Mouse (Mus musculus) intestine, embryonic 14.5 days (tissue): Measurements from ENCODE around the gene Bdkrb2. TPM values are rescaled to one million over a fixed set of nuclear protein-coding genes. Genes with fewer than 3 reads are reported as not detected.

Experiments
- ATAC-seq: fragments of 200-750 bp; cut with Nextera tagmentation; replicated peaks from 2 replicates; pipeline ENCODE4 v1.8.0; 2017; ENCODE audit warnings: low read depth, moderate number of reproducible peaks, moderate TSS enrichment, moderate library complexity; ENCODE audit not compliant: low FRiP score, low TSS enrichment
- DNase-seq: peaks from one replicate; pipeline ENCODE4 v3.0.0-alpha.2; 2018; ENCODE audit warnings: low spot score
- H3K27ac ChIP-seq: fragments of 300-500 bp; sonication (generic); 2 replicates; pipeline ENCODE4 v1.5.1; 2014; ENCODE audit warnings: low read depth, mild to moderate bottlenecking, control low read depth
- H3K27me3 ChIP-seq: fragments of 300-500 bp; sonication (generic); replicated peaks from 2 replicates; pipeline ENCODE4 v1.6.1; 2014; ENCODE audit warnings: low read length, control low read depth; ENCODE audit not compliant: control insufficient read depth, insufficient read depth
- H3K36me3 ChIP-seq: fragments of 300-500 bp; sonication (generic); 2 replicates; pipeline ENCODE4 v1.6.1; 2014; ENCODE audit warnings: low read length, control low read depth; ENCODE audit not compliant: control insufficient read depth, insufficient read depth
- H3K4me1 ChIP-seq: fragments of 300-500 bp; sonication (generic); replicated peaks from 2 replicates; pipeline ENCODE4 v1.6.1; 2014; ENCODE audit warnings: low read length, control low read depth, mixed read lengths; ENCODE audit not compliant: control insufficient read depth, insufficient read depth
- H3K4me2 ChIP-seq: fragments of 300-500 bp; sonication (generic); 2 replicates; pipeline ENCODE4 v1.6.1; 2014; ENCODE audit warnings: low read length
- H3K4me3 ChIP-seq: fragments of 300-500 bp; sonication (generic); 2 replicates; pipeline ENCODE4 v1.5.1; 2014; ENCODE audit warnings: low read depth, low read length, control low read depth, mixed read lengths
- H3K9ac ChIP-seq: fragments of 300-500 bp; sonication (generic); 2 replicates; pipeline ENCODE4 v1.6.1; 2014; ENCODE audit warnings: mild to moderate bottlenecking, low read length
- H3K9me3 ChIP-seq: fragments of 300-500 bp; sonication (generic); 2 replicates; pipeline ENCODE4 v1.6.1; 2016; ENCODE audit warnings: low read length, control low read depth; ENCODE audit not compliant: control insufficient read depth
- WGBS: fragments of 180-500 bp; shearing (Covaris S2); extraction: QIAGEN DNeasy Blood & Tissue Kit; methylation state at CpG from one replicate; pipeline ENCODE4 v1.1.7; 2014; 5-methylcytosine and 5-hydroxymethylcytosine counted together
- polyA plus RNA-seq: library from polyadenylated mRNA; unstranded; fragments of >200 nt; fragmentation: Nextera tagmentation; extraction: Ambion mirVana; gene quantifications from 2 replicates; pipeline ENCODE4 v1.2.1, GENCODE M21; 2014

Gene Bdkrb2
- polyA plus RNA-seq, 1 experiment from 2014 or later, result 1.3 TPM

DNA sequence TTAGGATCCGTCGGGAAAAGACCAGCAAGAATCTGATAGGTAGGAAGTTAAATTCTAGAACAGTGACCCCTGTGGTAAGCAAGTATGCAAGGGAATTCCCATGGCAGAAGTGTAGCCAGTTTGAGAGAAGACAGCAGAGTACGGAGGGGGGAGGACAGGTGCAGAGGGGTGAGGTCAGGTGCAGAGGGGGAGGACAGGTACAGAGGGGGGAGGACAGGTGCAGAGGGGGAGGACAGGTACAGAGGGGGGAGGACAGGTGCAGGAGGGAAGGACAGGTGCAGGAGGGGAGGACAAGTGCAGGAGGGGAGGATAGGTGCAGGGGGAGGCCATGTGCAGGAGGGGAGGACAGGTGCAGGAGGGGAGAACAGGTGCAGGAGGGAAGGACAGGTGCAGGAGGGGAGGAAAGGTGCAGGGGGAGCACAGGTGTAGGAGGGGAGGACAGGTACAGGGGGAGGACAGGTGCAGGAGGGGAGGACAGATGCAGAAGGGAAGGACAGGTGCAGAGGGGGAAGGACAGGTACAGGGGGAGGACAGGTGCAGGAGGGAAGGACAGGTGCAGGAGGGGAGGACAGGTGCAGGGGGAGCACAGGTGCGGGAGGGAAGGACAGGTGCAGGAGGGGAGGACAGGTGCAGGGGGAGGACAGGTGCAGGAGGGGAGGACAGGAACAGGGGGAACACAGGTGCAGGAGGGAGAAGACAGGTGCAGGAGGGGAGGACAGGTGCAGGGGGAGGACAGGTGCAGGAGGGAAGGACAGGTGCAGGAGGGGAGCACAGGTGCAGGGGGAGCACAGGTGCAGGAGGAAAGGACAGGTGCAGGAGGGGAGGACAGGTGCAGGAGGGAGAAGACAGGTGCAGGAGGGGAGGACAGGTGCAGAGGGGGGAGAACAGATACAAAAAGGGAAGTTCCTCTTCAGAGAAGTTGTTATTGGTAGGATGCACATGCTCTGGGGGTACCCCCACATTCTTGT lies 12.9 kb upstream of the Bdkrb2 start:
- no peak overlapping the region for H3K4me3 ChIP-seq
- peaks cover 15% of the 10 kb centered on the region for H3K4me1 ChIP-seq
- no peak for DNase-seq
- no peak overlapping the region for H3K4me2 ChIP-seq
- no peaks in the 10 kb centered on the region for H3K36me3 ChIP-seq
- H3K9me3 ChIP-seq, result no peaks in the 10 kb centered on the region
- no peaks in the 10 kb centered on the region for H3K27me3 ChIP-seq
- WGBS, result 71% methylated on average over 4 of the region's 4 CpGs
- no peak for ATAC-seq
- no peak overlapping the region for H3K27ac ChIP-seq
- H3K9ac ChIP-seq, result no peak overlapping the region

DNA sequence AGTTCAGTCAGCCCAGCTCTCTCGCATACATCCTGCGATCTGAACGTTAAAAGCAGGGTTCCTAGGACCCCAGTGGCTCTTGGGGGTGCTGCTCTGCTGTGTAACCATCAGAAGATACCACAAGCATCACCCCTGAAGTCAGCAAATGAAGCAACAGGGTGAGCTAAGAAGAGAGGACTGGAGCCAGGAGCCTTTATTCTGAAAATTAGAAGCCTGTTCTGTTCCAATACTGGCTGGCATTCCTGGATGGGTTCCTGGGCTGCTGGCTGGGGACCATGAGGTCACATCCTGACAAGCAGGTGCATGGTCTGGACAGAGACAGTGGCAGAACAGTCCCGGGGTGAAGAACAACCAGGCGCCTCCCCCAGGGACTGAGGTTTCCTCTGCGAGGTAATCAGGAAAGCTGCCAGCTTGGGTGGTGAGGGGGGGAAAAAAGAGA lies 11.5 kb upstream of the Bdkrb2 start:
- no peaks in the 10 kb centered on the region for H3K36me3 ChIP-seq
- H3K9me3 ChIP-seq, result no peaks in the 10 kb centered on the region
- H3K27ac ChIP-seq, result no peak overlapping the region; the same call in 1 of the 2 replicates
- WGBS, result 50% methylated on average over 6 of the region's 6 CpGs
- no peak overlapping the region for H3K4me3 ChIP-seq
- H3K4me1 ChIP-seq, result peaks cover 11% of the 10 kb centered on the region
- no peaks in the 10 kb centered on the region for H3K27me3 ChIP-seq
- no peak for ATAC-seq
- H3K9ac ChIP-seq, result no peak overlapping the region
- no peak overlapping the region for H3K4me2 ChIP-seq
- DNase-seq, result no peak

DNA sequence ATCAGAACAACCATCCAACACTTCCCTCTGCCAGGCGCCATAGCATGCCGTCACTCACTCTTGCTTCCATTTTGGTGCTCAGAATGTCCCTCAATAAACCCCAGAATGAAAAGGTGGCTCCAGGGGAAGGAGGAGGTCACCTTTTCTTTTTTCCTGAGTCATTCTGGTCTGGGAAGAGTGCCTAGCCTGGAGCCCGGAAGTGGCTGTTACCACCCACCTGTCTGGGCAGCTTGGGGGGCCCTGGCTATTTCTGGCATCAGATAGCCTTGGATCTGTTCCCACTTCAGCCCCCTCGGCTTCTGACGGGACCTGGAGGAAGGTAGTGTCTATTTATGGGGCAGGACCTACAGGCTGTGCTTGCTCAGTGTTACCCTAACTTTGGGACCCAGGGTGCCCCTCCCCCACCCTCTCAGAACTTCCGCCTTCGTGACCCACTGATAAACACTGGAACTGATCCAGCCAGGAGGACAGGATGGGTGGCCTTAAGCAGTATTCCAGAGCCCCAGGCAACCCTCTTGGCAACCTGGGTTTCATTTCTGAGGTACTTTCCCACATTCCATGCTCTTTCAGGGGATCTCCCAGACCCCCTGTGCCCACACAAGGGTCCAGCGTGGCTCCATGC lies 8.8 kb upstream of the Bdkrb2 start:
- H3K4me1 ChIP-seq, result peaks cover 11% of the 10 kb centered on the region
- no peak for DNase-seq
- H3K27me3 ChIP-seq, result no peaks in the 10 kb centered on the region
- no peak overlapping the region for H3K27ac ChIP-seq
- H3K4me3 ChIP-seq, result no peak overlapping the region
- no peaks in the 10 kb centered on the region for H3K9me3 ChIP-seq
- no peaks in the 10 kb centered on the region for H3K36me3 ChIP-seq
- no peak overlapping the region for H3K4me2 ChIP-seq
- WGBS, result 56% methylated on average over 8 of the region's 8 CpGs
- ATAC-seq, result no peak
- no peak overlapping the region for H3K9ac ChIP-seq

DNA sequence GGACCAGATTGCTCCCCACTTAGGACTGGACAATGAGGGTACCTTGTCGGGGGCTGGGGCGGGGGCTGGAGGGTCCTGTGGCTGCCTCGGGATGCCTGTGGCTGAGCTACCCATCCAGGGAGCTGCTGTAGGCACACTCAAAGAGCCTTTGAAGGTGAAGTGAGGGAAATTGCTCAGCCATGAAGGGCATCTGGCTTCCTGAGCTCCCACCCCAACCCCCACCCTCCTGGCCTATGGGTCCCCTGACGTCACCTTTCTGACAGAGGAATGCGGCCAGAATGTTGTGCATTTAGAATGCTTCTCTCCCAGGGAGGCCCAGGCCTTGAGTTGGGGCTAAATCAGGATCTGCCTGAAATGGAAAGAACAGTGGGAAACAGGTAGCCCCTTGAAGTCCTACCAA lies 7.9 kb upstream of the Bdkrb2 start:
- WGBS, result 55% methylated on average over 5 of the region's 5 CpGs
- Histone ChIP-seq H3K4me1 (peaks cover 11% of the 10 kb centered on the region), H3K27me3 (no peaks in the 10 kb centered on the region), H3K9ac (no peak overlapping the region), H3K36me3 (no peaks in the 10 kb centered on the region), H3K4me3 (no peak overlapping the region), H3K4me2 (no peak overlapping the region), H3K9me3 (no peaks in the 10 kb centered on the region), H3K27ac (no peak overlapping the region)
- no peak for DNase-seq
- no peak for ATAC-seq

DNA sequence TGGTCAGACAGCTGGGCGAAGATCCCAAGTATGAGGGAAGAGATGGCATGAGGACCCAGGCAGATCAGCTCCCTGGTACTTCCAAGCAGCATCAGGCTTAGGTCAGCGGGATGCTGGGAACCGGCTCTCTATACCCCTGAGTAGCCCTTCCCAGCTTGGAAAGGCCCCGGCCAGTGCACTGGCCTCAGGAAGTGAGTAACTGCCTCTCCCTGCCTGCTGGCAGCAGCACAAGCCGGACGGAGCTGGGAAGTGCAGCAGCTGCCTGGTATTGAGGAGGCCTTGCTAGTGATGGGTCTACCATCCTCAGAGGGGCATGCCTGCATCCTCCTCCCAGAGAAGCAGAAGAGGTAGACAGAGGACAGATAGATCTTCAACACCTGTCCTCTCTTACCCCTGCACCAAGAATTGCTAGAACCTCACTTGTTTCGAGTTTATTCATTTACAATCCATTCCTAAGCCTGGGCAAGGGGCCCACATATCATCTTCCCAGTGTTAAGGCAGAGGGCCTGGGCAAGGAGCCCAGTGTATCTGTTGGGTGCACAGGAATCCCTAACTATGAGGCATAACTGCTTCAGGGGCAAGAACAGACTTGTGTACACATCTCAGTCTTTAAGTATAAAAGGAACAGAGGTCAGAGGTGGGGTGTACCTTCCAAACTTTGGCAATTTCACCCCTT lies 5.6 kb upstream of the Bdkrb2 start:
- Histone ChIP-seq H3K4me3 (no peak overlapping the region), H3K4me1 (peaks cover 11% of the 10 kb centered on the region), H3K9ac (no peak overlapping the region), H3K4me2 (no peak overlapping the region), H3K9me3 (no peaks in the 10 kb centered on the region), H3K36me3 (no peaks in the 10 kb centered on the region), H3K27me3 (no peaks in the 10 kb centered on the region), H3K27ac (no peak overlapping the region)
- 55% methylated on average over 7 of the region's 7 CpGs for WGBS
- no peak for ATAC-seq
- DNase-seq, result no peak

DNA sequence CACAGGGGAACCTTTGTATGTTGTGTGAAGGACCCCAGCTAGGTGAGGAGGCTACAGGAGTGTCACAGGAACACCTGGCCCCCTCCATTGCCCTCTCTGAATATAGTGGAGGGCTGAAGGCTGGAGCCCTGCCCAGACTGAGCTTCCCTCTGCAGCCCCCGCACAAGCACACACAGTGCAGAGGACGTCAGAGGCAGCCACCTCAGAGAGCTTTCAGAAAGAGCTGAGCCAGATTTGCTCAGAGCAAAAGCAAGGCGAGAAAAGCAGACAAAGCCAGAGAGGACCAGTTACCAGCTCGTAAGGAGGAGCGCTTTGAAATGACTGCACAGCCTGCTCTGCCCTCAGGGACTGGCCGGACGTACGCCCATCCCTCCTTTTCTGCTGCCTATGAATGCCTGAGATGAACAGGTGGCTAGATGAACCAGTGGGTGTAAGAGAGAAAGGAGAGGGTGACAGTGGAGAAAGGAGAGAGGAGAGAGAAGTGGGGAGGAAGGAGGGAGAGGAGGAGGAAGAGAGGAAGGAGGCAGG lies 2.0 kb upstream of the Bdkrb2 start:
- 37% methylated on average over 8 of the region's 8 CpGs for WGBS
- no peak overlapping the region for H3K27ac ChIP-seq

DNA sequence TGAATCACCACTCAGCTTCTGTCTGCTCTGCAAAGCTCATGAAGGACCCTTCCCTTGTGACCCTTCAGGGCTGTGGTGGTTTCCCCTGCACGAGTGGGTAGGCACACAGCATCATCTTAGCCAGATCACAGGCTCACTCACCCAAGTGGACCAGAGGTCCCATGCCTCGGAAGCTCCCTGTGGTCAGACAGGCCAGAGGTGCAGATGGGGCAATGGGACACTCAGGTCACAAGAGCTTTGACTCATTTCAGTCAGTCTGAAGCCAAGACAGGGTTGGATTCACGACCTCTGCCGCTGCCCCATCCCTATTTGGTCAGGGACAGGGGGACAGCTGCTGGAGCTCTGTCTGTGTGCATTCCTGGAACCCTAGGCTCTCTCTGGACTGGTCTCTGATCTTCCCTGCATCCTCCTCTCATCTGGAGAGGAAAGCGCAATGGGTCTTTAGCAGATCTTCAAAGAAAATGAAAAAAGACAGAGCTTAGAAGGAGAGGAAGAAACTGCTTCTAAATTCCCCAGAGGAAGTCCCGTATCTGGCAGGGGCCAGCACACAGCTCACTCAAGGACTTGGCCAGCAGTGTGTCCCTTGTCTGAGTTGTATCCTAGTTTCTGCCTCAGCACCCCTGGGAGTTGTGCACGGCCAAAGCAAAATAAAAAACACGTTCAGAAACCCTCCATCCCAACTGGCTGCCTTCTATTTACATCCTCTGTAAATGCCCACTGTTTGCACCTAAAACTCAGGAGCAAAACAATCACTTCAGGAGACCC lies 788 bp upstream of the Bdkrb2 start:
- Histone ChIP-seq H3K9ac (no peak overlapping the region), H3K36me3 (no peaks in the 10 kb centered on the region), H3K4me1 (peaks cover 12% of the 10 kb centered on the region), H3K27me3 (peaks cover 16% of the 10 kb centered on the region; the same call in 1 of the 2 replicates), H3K4me3 (no peak overlapping the region), H3K4me2 (peak overlapping the region; percentile 61), H3K9me3 (no peaks in the 10 kb centered on the region), H3K27ac (no peak overlapping the region)
- ATAC-seq, result no peak
- WGBS, result 32% methylated on average over 8 of the region's 8 CpGs
- DNase-seq, result no peak

More for the DNA sequence above, 2.0 kb upstream of the Bdkrb2 start:
- H3K4me2 ChIP-seq, result no peak overlapping the region
- no peaks in the 10 kb centered on the region for H3K9me3 ChIP-seq
- H3K4me3 ChIP-seq, result no peak overlapping the region
- DNase-seq (no peak), ATAC-seq (no peak)
- no peaks in the 10 kb centered on the region for H3K36me3 ChIP-seq
- H3K27me3 ChIP-seq, result peaks cover 16% of the 10 kb centered on the region; the same call in 1 of the 2 replicates
- H3K4me1 ChIP-seq, result peaks cover 12% of the 10 kb centered on the region
- H3K9ac ChIP-seq, result no peak overlapping the region
